Mouse (Mus musculus): ENCODE measurements around the gene Trhde.
A peak's percentile ranks its signal among the peaks of the same experiment; 100 is the strongest.

The Trhde gene

GRCm38 (mm10) chr10:114802161-114802651 is at the start of gene Trhde:
Gene Trhde, minus strand, starts transcription at chr10:114802307.
- peak; percentile 63 for DNase-seq

- no peak for DNase-seq
These were observed 39.9 kb upstream of the Trhde start for GRCm38 (mm10) chr10:114841966-114842365.

DNA sequence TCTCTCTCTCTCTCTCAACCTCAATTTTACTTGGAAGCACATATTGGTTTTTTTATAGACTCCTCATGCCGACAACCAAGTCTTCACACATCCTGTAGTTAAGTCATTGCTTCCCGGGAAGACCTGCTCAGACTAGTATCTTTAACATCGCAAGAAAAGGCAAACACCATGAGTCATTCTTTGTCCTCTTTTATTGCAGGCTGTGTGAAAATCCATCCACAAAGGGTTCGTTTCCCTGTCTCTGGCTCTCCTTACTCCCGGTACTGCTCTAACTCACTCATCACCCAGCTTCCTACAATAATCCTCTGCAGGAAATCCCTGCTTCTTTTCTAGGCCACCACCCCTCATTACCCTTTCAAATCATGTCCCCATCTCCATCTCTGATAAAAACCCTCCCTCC is 39.3 kb upstream of the Trhde start:
- no peak for DNase-seq

GRCm38 (mm10) chr10:114831313-114831712 is 29.2 kb upstream of the Trhde start:
- no peak for DNase-seq

DNA sequence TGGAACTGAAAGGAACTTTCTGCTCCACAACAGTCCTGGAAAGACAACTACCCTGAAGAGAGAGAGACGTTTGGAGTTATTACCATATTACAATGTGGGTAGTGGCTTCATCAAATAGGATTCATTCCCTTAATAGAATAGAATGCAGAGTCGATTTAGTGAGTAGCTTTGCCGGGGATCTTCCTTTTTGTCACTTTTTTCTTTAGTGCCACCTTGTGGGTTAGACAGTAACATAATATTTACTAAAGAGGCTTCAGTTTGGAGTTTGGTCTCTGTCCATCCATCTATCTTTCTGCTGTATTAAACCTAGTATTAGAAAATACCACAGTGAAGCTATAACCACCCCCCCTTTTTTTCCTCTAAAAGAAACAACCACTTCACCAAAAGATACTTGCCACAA is 6.7 kb upstream of the Trhde start:
- DNase-seq: no peak

GRCm38 (mm10) chr10:114805884-114806283 is 3.8 kb upstream of the Trhde start:
- peak; percentile 56 for DNase-seq

- peak; percentile 66 for DNase-seq
These were observed 498 bp downstream of the Trhde start for GRCm38 (mm10) chr10:114801457-114802160.

DNA sequence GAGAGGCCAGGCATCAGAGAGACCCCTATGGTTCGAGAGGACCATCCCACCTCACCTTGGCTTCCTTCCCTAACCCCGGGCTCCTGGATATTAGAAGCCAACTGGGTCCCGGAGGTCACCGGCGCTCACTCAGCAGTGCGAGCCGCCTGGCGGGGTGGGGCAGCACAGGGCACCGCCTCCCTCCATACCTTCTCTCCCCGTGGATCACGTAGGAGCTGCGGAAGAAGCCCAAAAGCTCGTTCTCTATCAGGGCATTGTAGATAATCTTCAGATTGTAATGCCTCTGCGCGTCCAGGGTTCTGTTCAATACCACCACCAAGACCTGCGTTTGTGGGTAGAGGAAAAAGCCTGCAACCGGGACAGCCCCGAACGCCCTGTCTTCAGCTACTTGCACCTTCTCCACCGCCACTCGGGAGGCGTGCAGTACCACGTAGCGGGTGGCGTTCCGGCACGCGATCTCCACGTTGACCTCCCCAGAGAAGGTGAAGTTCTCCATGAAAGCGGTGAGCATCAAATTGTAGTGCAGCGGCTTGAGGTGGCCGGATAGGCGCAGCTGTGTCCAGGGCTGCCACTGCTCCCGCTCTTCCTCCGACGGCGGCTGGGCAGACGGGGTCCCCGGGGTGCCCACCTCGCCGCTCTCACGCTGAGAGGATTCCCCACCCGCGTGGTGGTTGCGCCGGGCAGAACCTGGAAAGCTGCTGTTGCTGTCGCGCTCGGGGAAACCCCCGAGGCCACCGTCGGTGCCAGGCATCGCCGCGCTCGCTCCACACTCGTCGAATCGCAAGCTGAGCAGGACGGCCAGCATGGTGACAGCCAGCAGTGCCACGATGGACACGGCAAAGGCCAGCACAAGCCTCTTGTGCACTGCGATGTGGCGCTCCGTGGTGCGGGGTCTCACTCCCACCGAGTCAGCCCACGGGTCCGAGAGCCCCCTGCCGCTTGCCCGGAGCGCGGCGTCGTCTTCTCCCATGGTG is 1.5 kb downstream of the Trhde start:
- peak; percentile 66 for DNase-seq

DNA sequence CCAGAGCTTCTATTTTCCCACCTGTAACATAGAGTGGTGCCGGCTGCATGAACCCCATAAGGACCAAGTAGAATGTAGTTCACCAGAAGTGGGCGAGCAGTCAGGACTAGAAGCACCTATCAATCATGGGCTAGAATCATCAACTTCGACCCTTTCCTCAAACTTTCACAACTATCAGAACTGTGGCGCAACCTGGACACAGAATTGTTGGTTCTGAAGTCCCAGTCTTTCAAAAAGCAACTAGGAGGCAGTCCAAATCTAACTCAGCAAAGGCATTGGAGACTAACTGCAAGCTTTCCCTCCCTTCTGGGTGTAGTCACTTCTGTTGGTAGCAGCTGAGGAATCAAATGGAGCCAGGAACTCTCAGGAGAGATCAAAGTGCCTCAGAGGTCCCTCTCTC is 2.6 kb downstream of the Trhde start:
- DNase-seq: no peak

GRCm38 (mm10) chr10:114798788-114799187 is 3.3 kb downstream of the Trhde start:
- DNase-seq: no peak

- no peak for DNase-seq
These were observed 3.9 kb downstream of the Trhde start for GRCm38 (mm10) chr10:114798218-114798617.

- DNase-seq: no peak
These were observed 4.4 kb downstream of the Trhde start for GRCm38 (mm10) chr10:114797664-114798063.

GRCm38 (mm10) chr10:114796872-114797271 is 5.2 kb downstream of the Trhde start:
- DNase-seq: no peak

- no peak for DNase-seq
These were observed 7.9 kb downstream of the Trhde start for GRCm38 (mm10) chr10:114794214-114794613.

- DNase-seq: no peak
These were observed 36.2 kb downstream of the Trhde start for GRCm38 (mm10) chr10:114765914-114766313.

DNA sequence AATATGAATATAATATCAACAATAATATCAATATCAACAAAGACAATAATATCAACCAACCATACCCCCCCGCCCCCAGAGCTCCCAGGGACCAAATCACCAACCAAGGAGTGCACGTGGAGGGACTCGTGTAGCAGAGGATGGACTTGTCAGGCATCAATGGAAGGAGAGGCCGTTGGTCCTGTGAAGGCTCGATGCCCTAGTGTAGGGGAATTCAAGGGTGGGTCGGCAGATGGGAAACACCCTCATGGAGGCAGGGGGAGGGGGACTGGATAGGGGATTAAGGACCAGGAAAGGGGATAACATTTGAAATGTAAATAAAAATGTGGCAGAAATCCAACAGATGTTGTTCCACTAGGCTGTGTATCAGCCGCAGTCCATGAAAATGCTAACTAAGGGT is 40.0 kb downstream of the Trhde start:
- no peak for DNase-seq

GRCm38 (mm10) chr10:114759240-114759639 is 42.9 kb downstream of the Trhde start:
- DNase-seq: no peak

DNA sequence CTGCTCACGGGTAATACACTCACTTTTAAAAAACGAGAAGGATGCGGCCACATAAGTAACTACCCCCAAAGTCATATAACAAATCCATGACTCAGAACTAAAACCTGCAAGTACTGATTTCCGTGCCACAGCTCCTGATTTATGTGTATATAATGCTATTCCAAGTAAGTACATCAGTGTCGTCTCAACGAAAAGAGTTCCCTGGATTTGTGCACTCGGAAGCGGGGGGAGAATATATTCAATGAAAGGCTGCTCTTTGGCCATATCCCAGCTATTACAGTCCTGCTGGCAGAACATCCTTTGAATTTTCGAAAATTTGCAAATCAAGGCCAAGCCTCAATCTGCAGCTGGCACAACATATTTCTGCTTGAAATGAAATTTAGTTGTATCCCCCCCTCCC is 43.5 kb downstream of the Trhde start:
- no peak for DNase-seq

DNA sequence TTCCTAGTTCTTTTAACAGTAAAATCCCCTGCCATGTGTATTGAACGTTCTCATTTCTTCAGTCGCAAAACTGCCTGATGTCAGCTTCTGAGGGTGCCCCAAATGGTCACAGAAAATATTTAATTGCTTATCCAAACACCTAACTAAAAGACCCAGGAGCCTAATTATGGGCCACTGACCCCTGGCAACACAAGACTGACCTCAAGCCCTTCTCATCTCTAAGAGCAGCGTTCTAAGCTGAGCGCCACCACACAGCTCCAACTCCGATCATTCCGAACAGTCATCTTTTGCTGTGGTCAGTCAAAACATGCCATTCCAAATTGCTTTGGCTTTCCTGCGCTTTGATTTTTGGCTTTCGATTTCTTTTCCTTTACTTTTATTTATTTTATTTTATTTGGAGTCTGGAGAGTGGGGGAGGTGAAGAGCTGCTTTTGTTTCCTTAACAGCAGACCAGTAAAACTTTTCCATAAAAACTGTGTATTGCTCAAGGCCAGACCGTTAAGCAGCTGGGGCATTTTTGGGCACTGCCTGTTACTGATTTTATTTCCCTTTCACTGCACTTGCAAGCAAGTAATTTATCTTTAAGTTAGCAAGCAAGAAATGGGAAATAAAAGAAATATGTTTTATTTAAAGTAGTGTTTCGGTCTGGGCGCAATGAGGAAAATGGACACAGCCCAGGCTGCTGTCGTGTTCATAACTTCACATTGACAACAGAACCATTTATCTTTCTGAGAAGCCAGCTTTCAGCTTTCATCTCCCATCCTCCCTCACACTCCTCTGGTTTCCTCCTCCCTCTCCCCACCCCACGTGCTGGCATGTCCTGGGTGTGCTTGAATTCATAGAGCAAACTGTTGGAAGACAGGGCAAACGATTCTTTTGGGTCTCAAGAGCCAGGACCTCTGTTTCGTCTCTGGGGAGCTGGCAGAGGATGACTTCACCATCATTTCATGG is 59.1 kb downstream of the Trhde start:
- no peak for DNase-seq

- no peak for DNase-seq
These were observed 62.2 kb downstream of the Trhde start for GRCm38 (mm10) chr10:114739916-114740315.

- no peak for DNase-seq
These were observed 64.5 kb downstream of the Trhde start for GRCm38 (mm10) chr10:114737581-114737980.

GRCm38 (mm10) chr10:114736377-114736776 is 65.7 kb downstream of the Trhde start:
- DNase-seq: peak; percentile 33

GRCm38 (mm10) chr10:114735678-114736077 is 66.4 kb downstream of the Trhde start:
- DNase-seq: peak; percentile 22
